Mouse (Mus musculus): ENCODE measurements around the gene Atg14.

DNA sequence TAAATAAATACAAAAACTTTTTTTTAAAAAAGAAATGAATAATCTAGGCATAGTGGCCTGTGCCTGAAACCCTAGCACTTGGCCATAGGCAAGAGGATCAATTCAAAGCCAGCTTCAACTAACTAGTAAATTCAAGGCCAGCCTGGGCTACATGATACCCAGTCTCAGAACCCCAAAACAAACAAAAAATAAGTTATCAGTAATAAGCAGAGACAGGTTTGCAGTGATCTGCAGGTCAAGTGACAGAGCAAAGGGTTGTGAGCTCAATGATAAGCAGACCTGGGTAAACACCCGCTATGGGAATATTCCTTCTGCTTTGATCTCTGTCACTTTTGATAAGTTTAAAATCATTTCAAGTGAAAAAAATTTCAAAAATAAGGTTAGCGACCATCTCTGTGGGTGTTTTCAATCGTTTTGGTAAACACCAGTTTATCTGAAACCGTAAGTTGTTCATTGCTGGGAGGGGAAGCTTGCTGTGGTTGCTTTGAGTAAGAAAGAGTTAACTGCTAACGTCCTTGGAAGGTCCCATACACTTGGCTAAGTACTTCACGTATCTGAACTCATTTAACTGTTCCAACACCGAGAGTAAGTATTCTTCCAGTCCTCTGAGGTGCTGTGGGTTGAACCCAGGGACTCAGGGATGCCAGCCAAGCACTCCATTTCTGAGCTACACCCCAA, 24.1 kb upstream of the Atg14 start:
- no peak for TF ChIP-seq CTCF (IDR thresholded peaks at IDR 0.05; ENCODE audit: control insufficient read depth, insufficient read depth, insufficient replicate concordance, low read depth, low read length)
- no peak for TF ChIP-seq POLR2A (IDR thresholded peaks at IDR 0.05; ENCODE audit: control insufficient read depth, low read depth, low read length)
